Mouse (Mus musculus): ENCODE data around the gene Zc3h18. TPM values are rescaled to one million over a fixed set of nuclear protein-coding genes. Genes with fewer than 3 reads are reported as not detected.

Gene Zc3h18
- polyA plus RNA-seq, 1 experiment from 2014 or later: 48.9 TPM

DNA sequence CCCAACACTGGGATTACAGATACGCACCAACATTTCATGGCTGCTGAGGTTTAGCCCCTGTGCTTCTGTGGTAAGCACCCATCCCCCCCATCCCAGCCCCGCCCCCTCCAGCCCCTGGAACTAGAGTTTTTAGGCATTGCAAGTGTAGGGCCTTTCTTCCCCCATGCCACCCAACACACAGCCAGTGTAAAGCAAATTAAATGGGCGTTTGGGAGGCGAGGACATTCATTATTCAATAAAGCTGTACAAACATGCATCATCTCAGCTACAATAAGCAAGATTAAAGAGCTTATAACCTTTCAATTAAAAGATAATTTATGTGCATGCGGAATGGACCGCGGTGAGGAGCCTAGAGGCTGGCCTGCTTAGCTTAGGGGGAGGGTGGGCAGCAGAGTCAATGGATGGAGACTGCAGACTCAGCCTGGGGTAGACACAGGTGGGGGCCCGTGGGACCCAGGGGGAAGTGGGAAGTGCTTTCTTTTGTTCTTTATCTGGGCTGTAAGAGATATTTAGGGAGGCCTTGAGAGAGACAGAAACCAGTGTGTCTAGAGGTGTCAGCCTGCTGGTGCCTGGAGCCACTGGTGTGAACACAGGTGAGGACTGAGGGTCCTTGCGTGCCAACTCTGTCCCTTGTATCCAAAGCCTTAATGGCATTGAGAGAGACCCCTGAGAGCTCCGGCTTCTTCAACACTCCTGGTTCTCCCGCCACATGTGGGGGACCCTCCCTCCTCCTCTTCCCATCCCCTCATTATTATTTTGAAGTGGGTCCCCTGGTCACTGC, 25.9 kb upstream of the Zc3h18 start:
- H3K27ac ChIP-seq: no peak overlapping the region
- H3K9ac ChIP-seq: no peak overlapping the region
- no peak for ATAC-seq (ENCODE audit: insufficient read depth, low FRiP score, low read depth)
- WGBS: 44% methylated on average over 11 of the region's 11 CpGs
- no peaks in the 10 kb centered on the region; the same call in none of the 2 replicates for H3K27me3 ChIP-seq (replicated peaks)
- H3K4me1 ChIP-seq: no peaks in the 10 kb centered on the region
- H3K36me3 ChIP-seq: no peaks in the 10 kb centered on the region
- no peak overlapping the region for H3K4me3 ChIP-seq (replicated peaks)
- H3K4me2 ChIP-seq: no peak overlapping the region
- H3K9me3 ChIP-seq: no peaks in the 10 kb centered on the region

DNA sequence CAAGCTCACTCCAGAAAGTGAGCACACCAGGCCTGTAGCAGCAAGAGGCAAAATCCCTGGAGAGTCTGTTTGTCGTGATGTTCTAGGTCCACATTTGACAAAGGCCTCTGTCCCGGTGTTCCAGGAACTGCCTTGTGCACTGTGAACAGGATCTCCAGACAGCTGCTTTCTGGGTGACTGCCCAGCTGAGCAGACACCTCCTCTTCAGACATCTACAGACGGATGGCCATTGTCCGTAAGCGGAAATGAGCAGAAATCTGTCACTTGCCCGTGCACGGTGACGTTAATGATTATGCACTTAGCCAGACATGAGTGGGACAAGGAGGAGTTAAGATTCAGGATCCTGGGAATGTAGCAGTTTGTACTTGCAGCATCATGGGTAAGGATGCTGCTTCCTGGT, 22.3 kb upstream of the Zc3h18 start:
- no peak overlapping the region for H3K27ac ChIP-seq
- H3K4me3 ChIP-seq (replicated peaks): no peak overlapping the region
- H3K4me1 ChIP-seq: peaks cover 8% of the 10 kb centered on the region; the same call in 1 of the 2 replicates
- no peak overlapping the region for H3K4me2 ChIP-seq
- no peaks in the 10 kb centered on the region for H3K9me3 ChIP-seq
- no peaks in the 10 kb centered on the region for H3K36me3 ChIP-seq
- no peak overlapping the region for H3K9ac ChIP-seq
- WGBS: 73% methylated on average over 8 of the region's 8 CpGs
- no peak for ATAC-seq (ENCODE audit: insufficient read depth, low FRiP score, low read depth)
- H3K27me3 ChIP-seq (replicated peaks): no peaks in the 10 kb centered on the region; the same call in none of the 2 replicates

DNA sequence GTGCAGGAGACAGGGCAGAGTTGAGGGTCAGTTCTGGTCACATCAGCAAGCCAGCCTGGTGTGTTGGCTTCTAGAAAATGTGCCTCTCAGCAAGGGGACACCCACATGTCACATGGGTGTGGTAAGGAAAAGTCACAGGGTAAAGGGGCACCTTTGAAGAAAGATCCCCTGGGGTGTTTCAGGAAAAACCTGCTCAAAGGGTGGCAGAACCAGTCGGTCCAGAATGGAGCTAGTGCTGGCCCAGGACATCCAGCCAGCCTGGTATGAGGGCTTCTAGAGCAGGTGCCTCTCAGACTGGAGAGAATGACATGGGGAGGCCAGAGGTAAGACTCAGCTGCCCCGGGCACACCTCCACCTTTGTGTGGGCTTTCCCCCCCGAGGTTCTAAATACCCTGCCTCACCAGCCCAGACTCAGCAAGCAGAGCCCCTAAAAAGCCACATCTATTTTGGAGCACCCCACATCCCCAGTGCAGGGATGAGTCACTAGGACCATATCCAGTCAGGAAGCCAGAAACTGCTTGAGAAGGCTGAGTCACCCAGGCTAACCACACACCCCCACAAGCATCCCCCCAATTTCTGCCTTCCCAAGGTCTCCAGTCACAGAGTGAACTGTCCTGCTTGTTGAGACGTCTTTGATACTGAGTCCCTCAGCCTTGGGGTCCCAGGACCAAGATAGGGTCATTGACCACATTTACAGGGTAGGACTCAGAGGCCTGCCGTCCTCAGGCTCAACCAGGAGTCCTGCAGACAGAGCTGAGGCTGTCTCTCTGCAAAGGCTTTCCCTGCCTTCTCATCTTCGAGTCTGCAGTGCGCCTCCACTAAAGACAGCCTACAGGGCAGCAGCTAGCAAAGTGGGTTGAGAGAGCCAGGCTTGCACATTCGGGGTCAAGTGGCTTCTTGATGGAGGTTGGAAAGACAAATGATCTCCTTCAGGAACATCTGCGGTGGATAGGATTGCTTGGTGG, 20.5 kb upstream of the Zc3h18 start:
- Histone ChIP-seq H3K9ac (no peak overlapping the region), H3K27ac (peak overlapping the region; percentile 48; the same call in 1 of the 2 replicates), H3K36me3 (no peaks in the 10 kb centered on the region), H3K9me3 (no peaks in the 10 kb centered on the region), H3K27me3 (replicated peaks) (no peaks in the 10 kb centered on the region; the same call in none of the 2 replicates), H3K4me2 (no peak overlapping the region), H3K4me1 (peaks cover 8% of the 10 kb centered on the region; the same call in 1 of the 2 replicates), H3K4me3 (replicated peaks) (no peak overlapping the region)
- WGBS: 51% methylated on average over 9 of the region's 9 CpGs
- ATAC-seq (ENCODE audit: insufficient read depth, low FRiP score, low read depth): peak; percentile 63

DNA sequence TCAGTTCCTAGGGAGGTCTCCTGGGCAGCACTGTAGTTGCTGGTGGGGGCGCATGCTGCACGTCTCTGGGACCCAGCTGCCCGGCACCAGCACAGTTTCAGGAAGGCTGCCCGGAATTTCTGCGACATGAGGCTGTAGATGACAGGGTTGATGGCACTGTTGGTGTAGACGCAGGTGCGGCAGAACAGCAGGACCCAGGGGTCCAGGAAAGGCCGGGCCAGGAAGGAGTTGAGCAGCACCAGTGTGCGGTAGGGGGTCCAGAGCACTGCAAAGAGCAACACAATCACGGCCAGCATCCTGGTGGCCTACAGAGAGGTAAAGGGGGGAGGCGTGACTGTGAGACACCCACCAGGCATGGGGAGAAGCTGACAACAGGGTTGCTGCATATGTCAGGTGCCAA, 19.2 kb upstream of the Zc3h18 start:
- H3K9ac ChIP-seq: no peak overlapping the region
- H3K4me3 ChIP-seq (replicated peaks): no peak overlapping the region
- no peak overlapping the region for H3K4me2 ChIP-seq
- ATAC-seq (ENCODE audit: insufficient read depth, low FRiP score, low read depth): no peak
- H3K36me3 ChIP-seq: no peaks in the 10 kb centered on the region
- 68% methylated on average over 11 of the region's 11 CpGs for WGBS
- no peaks in the 10 kb centered on the region for H3K27me3 ChIP-seq (replicated peaks)
- no peak overlapping the region for H3K27ac ChIP-seq
- H3K9me3 ChIP-seq: no peaks in the 10 kb centered on the region
- H3K4me1 ChIP-seq: peaks cover 8% of the 10 kb centered on the region; the same call in 1 of the 2 replicates

DNA sequence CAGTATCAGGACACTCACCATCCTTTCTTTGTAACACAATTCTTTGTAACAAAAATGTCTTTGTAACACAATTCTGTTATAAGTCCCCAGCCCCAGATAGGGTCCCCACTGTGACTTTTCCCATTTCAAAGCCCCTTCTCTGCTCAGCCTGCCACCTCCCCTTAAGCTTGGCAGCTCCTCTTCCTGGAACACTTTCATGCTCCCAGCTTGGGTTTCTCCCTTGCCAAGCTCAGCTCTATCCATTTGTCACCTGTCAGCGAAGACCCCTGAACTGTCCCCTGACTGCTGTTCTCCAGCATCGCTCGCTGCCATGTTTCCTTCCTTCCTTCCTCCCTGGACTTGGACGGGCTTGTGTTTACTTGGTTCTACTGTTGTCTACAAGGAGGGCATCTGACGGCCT, 18.8 kb upstream of the Zc3h18 start:
- WGBS: 66% methylated on average over 5 of the region's 5 CpGs

DNA sequence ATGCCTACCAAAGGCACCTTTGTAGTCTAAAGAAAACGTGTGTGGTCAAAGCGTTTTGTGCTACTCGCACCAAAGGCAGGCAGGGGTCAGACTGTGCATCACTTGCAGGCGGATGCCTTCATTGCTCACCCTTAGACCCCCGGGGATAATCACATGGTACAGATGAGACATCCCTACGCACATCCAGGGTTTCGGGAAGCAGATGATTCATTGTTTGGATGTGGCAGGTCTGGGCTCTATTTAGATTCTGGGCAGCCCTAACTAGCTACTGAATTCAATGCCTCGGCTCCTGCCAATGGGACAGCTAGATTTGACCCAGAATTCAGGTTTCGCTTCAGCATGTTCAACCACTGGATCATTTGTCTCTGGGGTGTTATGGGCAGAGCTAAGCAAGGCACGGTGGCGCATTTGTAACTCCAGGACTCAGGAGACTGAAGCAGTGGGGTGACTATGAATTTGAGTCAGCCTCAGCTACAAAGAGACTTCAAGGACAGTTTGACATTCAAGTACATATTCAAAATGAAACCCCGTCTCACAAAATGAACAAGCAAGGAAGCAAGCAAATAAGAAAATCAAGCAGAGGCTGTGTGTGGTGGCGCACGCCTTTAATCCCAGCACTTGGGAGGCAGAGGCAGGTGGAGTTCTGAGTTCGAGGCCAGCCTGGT, 17.2 kb upstream of the Zc3h18 start:
- Histone ChIP-seq H3K4me2 (no peak overlapping the region), H3K9me3 (no peaks in the 10 kb centered on the region), H3K4me1 (peaks cover 8% of the 10 kb centered on the region; the same call in 1 of the 2 replicates), H3K27me3 (replicated peaks) (no peaks in the 10 kb centered on the region), H3K4me3 (replicated peaks) (no peak overlapping the region), H3K27ac (no peak overlapping the region), H3K36me3 (no peaks in the 10 kb centered on the region), H3K9ac (no peak overlapping the region)
- ATAC-seq (ENCODE audit: insufficient read depth, low FRiP score, low read depth): no peak
- WGBS: 78% methylated on average over 15 of the region's 15 CpGs

More for the DNA sequence above, 18.8 kb upstream of the Zc3h18 start:
- ATAC-seq (ENCODE audit: insufficient read depth, low FRiP score, low read depth): no peak
- H3K27me3 ChIP-seq (replicated peaks): no peaks in the 10 kb centered on the region
- no peak overlapping the region for H3K4me3 ChIP-seq (replicated peaks)
- no peaks in the 10 kb centered on the region for H3K36me3 ChIP-seq
- H3K9me3 ChIP-seq: no peaks in the 10 kb centered on the region
- no peak overlapping the region for H3K9ac ChIP-seq
- H3K27ac ChIP-seq: no peak overlapping the region
- no peak overlapping the region for H3K4me2 ChIP-seq
- peaks cover 8% of the 10 kb centered on the region; the same call in 1 of the 2 replicates for H3K4me1 ChIP-seq

DNA sequence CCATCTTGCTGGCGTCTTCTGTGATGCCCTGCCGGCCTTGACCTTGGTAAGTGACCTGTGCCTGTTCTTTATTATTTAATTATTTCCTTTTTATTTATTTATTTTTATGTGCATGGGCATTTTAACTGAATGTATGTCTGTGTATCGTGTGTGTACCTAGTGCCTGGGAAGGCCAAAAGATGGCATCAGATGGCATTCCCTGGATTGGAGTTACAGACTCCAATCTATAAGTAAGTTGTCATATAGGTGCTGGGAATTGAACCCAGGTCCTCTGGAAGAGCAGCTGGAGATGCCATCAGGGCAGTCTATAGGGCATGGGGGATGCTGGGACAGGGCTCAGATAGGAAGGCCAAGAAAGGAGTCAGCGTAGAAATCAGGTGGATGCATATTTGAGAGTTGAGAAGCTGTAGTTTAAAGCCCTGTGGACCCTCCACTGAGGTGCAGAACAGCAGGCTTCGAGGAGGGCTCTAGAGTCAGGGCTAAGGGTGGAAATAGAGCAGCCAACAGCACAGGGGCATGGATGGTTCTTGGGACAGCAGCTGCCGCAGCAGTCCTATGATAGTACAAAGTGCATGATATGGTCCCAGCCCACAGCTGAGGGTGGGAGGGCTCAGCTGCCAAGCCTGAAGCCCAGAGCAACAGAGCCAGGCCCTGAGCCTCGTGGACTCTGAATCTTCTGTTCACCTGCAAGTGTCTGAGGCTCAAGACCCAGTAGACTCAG, 15.6 kb upstream of the Zc3h18 start, which contains the start of gene Trhr2:
Gene Trhr2, minus strand, starts transcription at position 51 of the 721 bp plus-strand sequence.
- H3K4me2 ChIP-seq: no peak within 1 kb of the TSS
- H3K4me3 ChIP-seq (replicated peaks): no peak within 1 kb of the TSS
- peaks cover 7% of the 10 kb centered on the region; the same call in 1 of the 2 replicates for H3K4me1 ChIP-seq
- H3K27me3 ChIP-seq (replicated peaks): no peaks in the 10 kb centered on the region
- no peak within 1 kb of the TSS for H3K9ac ChIP-seq
- no peaks in the 10 kb centered on the region for H3K36me3 ChIP-seq
- no peaks in the 10 kb centered on the region for H3K9me3 ChIP-seq
- no peak for ATAC-seq (ENCODE audit: insufficient read depth, low FRiP score, low read depth)
- 73% methylated on average over 7 of the region's 7 CpGs for WGBS
- H3K27ac ChIP-seq: no peak within 1 kb of the TSS

DNA sequence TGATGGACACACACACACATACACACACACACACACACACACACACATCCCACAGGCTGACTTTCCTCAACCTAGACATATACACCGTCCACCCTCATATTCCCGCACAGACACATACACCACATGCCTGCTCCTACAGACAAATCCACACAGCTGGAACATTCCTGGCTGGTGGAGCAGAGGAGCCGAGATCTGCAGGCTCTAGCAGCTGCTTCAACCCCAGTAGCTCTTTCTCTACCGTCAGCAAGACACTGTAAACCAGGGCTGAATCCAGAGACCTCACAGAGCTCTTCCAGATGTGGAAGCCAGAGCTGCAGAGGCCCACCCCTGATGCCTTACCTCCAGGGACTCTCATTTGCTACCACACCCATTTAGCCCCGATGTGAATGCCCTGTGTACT, 14.1 kb upstream of the Zc3h18 start:
- peak; percentile 41; the same call in 1 of the 2 replicates for ATAC-seq (ENCODE audit: insufficient read depth, low FRiP score, low read depth)
- 27% methylated on average over 5 of the region's 5 CpGs for WGBS
- H3K9ac ChIP-seq: no peak overlapping the region

DNA sequence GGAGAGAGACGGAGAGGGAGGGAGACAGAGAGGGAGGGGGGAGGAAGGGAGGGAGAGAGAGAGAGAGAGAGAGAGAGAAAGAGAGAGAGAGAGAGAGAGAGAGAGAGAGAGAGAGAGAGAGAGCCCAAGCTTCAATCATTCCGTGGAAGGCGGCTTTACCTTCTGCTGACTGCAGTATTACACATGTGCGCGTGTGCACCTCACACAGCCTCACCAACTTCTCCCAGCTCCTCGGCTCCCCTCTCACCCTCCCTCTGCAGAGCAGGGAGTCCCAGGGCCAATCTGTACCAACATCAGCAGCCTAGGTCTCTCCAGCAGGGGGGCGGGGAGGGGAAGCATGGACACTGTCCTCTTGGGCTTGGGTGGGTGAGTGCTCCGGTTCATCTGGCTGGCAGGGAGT, 13.4 kb upstream of the Zc3h18 start:
- H3K4me1 ChIP-seq: no peaks in the 10 kb centered on the region
- 29% methylated on average over 8 of the region's 8 CpGs for WGBS
- ATAC-seq (ENCODE audit: insufficient read depth, low FRiP score, low read depth): no peak
- no peaks in the 10 kb centered on the region for H3K9me3 ChIP-seq
- H3K27me3 ChIP-seq (replicated peaks): no peaks in the 10 kb centered on the region
- H3K27ac ChIP-seq: no peak overlapping the region
- H3K9ac ChIP-seq: no peak overlapping the region
- H3K36me3 ChIP-seq: no peaks in the 10 kb centered on the region
- no peak overlapping the region for H3K4me2 ChIP-seq
- H3K4me3 ChIP-seq (replicated peaks): no peak overlapping the region

More for the DNA sequence above, 14.1 kb upstream of the Zc3h18 start:
- Histone ChIP-seq H3K4me1 (no peaks in the 10 kb centered on the region), H3K36me3 (no peaks in the 10 kb centered on the region), H3K4me3 (replicated peaks) (no peak overlapping the region), H3K27ac (no peak overlapping the region), H3K27me3 (replicated peaks) (no peaks in the 10 kb centered on the region), H3K4me2 (no peak overlapping the region), H3K9me3 (no peaks in the 10 kb centered on the region)

DNA sequence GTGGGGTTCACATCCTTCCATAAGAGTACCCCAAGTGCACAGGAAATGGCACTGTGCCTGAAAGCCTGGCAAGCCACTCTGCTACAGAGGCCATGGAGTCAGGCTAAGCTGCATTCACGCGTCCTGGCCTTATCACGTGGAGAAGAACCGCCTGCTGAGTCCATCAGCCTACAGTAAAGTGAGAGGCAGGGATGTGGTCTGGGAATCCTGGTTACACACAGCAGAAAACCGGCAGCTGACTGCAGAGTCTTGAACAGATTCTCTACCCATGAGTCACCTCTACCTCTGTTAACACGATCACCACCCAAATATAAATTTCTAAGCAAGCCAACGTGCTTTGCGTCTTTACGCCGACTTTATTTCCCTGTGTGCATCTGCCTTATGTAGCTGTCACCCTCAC, 7.9 kb upstream of the Zc3h18 start:
- Histone ChIP-seq H3K36me3 (no peaks in the 10 kb centered on the region), H3K9ac (no peak overlapping the region), H3K27ac (no peak overlapping the region; the same call in 1 of the 2 replicates), H3K4me2 (no peak overlapping the region), H3K9me3 (no peaks in the 10 kb centered on the region), H3K27me3 (replicated peaks) (no peaks in the 10 kb centered on the region), H3K4me3 (replicated peaks) (no peak overlapping the region), H3K4me1 (no peaks in the 10 kb centered on the region)
- 63% methylated on average over 10 of the region's 10 CpGs for WGBS
- no peak for ATAC-seq (ENCODE audit: insufficient read depth, low FRiP score, low read depth)

DNA sequence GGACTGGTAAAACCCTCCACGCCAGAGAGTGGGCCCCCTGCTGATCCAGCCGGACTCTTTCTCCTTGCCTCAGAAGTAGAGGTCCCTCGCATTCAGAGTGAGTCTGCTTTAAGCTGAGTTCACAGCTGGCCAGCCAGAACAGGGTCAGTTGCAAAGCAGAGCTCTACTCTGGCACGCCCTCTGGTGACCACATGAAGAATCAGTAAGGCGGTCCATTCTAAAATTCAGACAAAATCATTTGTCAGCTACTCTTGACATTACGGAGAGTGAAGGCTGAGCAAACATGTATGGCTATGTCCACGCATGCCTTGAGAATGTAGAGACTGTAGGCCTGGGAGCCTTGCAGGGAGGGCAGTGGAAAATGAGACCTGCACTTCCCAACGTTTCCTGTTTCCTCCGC, 6.7 kb upstream of the Zc3h18 start:
- Histone ChIP-seq H3K9ac (no peak overlapping the region), H3K4me2 (no peak overlapping the region)
- ATAC-seq (ENCODE audit: insufficient read depth, low FRiP score, low read depth): peak; percentile 69

More for the DNA sequence above, 6.7 kb upstream of the Zc3h18 start:
- no peaks in the 10 kb centered on the region for H3K9me3 ChIP-seq
- no peaks in the 10 kb centered on the region for H3K27me3 ChIP-seq (replicated peaks)
- no peak overlapping the region for H3K27ac ChIP-seq
- no peaks in the 10 kb centered on the region for H3K4me1 ChIP-seq
- H3K4me3 ChIP-seq (replicated peaks): no peak overlapping the region
- whole genome bisulfite sequencing: 8% methylated on average over 9 of the region's 9 CpGs
- no peaks in the 10 kb centered on the region for H3K36me3 ChIP-seq
